Mouse (Mus musculus) lung, adult 10 weeks (tissue): ENCODE data around the gene 1700015F17Rik. TPM values are rescaled to one million over a fixed set of nuclear protein-coding genes. Genes with fewer than 3 reads are reported as not detected.

Source experiments
- polyA plus RNA-seq: library from polyadenylated mRNA; stranded (reverse); fragments of 350-450 nt; fragmentation: Illumina TruSeq; extraction: RNeasy Lipid Tissue Mini Kit (QIAGEN cat#74804); gene quantifications from one replicate; pipeline ENCODE4 v1.2.3, GENCODE M21; 2014; ENCODE audit warnings: low read depth, low replicate concordance; ENCODE audit not compliant: insufficient read depth

Gene 1700015F17Rik
- polyA plus RNA-seq = not detected

DNA sequence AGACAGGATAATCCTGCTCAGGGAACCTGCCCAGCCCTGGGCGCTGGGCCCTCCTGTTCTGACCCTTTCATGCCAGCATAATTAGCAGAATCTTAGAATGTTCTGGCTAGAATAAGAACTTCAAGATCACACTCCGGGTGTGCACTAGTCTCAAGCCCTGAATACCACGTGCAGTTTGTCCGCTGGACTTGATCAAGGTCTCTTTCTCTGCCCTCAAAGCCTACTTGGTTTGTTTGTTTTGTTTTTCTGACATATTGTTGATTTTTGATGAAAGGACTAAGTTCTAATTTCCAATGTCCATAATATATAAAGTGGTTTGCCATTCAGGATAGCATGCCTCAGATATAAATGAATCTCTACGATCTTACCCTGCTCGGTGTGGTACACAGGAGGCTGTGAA, at the start of gene 1700015F17Rik:
TSS of gene 1700015F17Rik (minus strand) at position 101 of the 400 bp plus-strand sequence.

DNA sequence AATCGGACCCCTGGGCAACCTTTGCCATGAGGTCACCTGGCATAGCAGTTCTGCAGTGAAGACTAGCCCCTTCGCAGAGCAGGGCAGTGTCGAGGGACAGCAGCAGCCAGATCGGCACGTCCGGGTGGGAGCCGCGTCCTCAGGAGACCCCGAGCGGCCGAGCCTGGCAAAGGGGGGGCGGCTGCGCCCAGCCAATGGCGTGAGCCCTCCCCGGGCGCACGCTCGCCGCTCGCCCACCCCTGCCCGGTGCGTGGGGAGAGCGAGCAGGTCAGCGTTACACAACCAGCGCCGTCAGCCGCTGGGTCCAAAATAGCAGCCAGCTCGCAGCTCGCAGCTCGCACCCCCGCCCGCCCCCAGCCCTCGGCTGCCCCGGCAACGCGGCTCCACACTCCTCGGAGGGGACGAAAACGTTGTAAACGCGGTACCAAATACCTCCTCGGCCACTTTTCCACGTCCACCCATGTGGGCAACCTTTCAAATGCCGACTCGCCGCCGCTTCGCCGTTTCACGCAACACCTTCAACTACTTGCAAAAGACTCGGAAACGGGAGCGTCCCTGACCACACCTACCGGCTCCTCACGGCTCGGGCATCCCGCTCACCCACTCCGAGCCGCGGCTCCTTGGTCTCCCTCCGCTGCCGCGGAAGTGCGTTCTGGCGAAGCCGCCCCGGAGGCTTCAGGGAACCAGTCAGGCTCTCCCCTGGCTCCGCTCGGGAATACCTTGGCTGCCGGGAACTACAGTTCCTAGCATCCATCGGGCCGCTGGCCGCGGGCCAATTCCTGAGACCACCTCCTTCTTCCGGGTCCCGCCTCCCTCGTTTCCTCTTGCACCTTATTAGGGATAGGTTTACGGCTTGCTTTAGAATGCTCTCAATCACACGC, 35.5 kb upstream of the 1700015F17Rik start, which contains the start of gene Cldn12:
TSS of gene Cldn12 (minus strand) at position 763 of the 881 bp plus-strand sequence.

DNA sequence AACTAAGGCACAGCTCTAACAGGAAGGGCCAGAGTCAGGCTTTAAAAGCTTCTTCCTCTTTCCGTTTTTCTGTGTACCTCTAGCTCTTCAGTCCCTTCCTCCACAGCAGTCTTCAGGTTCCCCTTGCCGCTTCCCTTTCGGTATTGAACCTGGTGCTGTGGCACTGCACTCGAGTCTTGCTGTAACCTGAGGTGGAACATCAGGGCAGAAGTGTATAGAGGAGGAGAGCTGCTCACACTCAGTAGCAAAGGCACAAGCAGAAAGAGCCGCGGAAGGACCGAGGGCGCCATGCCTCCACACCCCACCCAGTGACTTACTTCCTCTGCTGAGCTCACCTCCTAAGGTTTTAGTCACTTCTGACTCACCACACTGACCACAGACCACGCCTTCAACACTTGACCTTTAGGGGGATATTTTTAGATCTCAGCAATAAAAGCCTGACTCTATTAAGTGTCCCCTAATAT, 58.9 kb downstream of the 1700015F17Rik start, which contains the start of gene Cdk14:
TSS of gene Cdk14 (minus strand) at position 321 of the 464 bp plus-strand sequence.

Other genes with a start within 250 kb of the 1700015F17Rik start
- 14.2 TPM for gene Cdk14, start 58.8 kb downstream of the 1700015F17Rik start, polyA plus RNA-seq
- gene Cldn12, start 35.8 kb upstream of the 1700015F17Rik start, polyA plus RNA-seq = 10.4 TPM
- 8.0 TPM for gene Gtpbp10, start 80.4 kb upstream of the 1700015F17Rik start, polyA plus RNA-seq
- not detected for gene Gm8773, start 94.7 kb upstream of the 1700015F17Rik start, polyA plus RNA-seq
- gene Cfap69, start 185.1 kb upstream of the 1700015F17Rik start, polyA plus RNA-seq = 9.1 TPM
- 3.5 TPM for gene Steap2, start 215.4 kb upstream of the 1700015F17Rik start, polyA plus RNA-seq